Mouse (Mus musculus): ENCODE results near the gene Slc6a12.
"Not testable (repeated sequence)": the region's sequence is repeated elsewhere in the genome, so short reads cannot be mapped to it uniquely, and the experiment has no call there.

The Slc6a12 gene

GRCm38 (mm10) chr6:121343771-121344123 lies 871 bp downstream of the Slc6a12 start:
- DNase-seq (ENCODE audit: low read depth, low spot score), result no peak

DNA sequence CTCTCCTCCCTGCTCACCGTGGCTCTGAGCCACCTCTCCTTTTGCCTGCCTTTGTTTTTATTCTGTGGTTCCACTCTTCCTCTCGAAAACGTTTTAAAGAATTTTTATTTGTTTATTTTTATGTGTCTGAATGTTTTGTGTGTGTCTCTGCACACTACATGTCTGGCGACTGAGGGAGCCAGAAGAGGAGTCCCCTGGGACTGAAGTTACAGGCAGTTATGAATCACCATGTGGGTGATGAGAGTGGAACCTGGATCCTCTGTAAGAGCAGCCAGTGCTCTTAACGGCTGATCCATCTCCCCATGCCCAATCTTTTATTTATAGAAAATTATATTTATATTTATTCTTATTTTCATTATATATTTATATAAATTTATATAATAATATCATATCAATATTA lies 1.5 kb downstream of the Slc6a12 start:
- no peak for DNase-seq (ENCODE audit: low read depth, low spot score)

- DNase-seq (ENCODE audit: low read depth, low spot score), result no peak
These were observed 3.6 kb downstream of the Slc6a12 start for GRCm38 (mm10) chr6:121346428-121346827.

GRCm38 (mm10) chr6:121352276-121352675 lies 9.4 kb downstream of the Slc6a12 start:
- no peak for DNase-seq (ENCODE audit: low read depth, low spot score)

- DNase-seq (ENCODE audit: low read depth, low spot score), result no peak
These were observed 13.2 kb downstream of the Slc6a12 start for GRCm38 (mm10) chr6:121356041-121356440.

- no peak for DNase-seq (ENCODE audit: low read depth, low spot score)
These were observed 14.4 kb downstream of the Slc6a12 start for GRCm38 (mm10) chr6:121357232-121357631.

- no peak for DNase-seq (ENCODE audit: low read depth, low spot score)
These were observed 20.2 kb downstream of the Slc6a12 start for GRCm38 (mm10) chr6:121363061-121363460.

- no peak for DNase-seq (ENCODE audit: low read depth, low spot score)
These were observed 21.1 kb downstream of the Slc6a12 start for GRCm38 (mm10) chr6:121363956-121364355.

DNA sequence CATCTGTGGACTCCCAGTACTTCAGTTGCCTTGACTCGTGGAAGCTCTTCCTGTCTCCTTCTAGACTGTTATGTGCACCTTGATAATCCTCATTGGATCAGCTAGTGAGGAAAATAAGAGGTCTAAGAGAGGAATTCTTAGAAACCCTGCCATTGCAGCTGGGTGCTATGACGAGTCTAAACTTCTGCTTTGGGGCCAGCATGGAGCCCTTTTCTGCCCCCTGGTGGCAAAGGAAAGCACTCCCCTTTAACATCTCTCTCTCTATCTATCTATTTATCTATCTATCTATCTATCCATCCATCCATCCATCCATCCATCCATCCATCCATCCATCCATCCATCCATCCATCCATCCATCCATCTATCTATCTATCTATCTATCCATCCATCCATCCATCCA lies 23.7 kb downstream of the Slc6a12 start:
- not testable (repeated sequence) for DNase-seq (ENCODE audit: low read depth, low spot score)

- DNase-seq (ENCODE audit: low read depth, low spot score), result no peak
These were observed 24.2 kb downstream of the Slc6a12 start for GRCm38 (mm10) chr6:121367099-121367498.

DNA sequence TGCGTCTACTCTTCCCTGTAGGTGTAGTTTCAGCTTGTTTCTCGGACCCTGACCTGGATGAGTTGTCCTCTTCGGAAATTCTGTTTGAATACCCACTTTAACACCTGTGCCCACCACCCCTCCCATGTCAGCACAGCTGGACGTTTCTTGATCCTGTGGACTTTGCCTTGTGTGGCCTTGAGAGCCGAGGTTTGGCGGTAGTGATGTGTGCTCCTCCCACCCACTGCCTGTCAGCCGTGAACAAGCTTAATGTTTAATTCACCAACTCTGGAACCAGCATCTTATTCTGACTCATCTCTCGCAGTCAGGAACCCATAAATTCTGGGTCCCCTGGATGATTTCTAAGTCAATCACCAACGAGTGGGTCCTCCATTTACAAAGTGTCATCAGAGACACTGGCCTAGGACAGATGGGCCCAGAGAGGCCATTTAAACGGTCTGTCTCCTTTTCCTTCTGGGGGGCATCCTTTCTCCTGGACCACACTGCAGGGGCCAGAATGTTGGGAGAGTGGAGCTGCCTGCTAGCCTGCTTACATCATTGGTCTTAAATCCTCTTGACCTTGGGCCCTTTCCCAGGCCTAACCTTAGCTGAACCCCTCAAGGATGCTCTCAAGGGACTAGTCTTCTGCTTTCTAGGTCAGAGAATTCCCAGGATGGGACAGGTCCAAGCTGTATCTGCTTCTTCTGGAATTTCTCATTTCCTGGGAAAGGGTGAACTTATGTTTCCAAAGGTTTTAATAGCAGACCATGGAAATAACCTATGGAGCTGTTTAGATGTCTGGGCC lies 28.5 kb downstream of the Slc6a12 start:
- no peak for DNase-seq (ENCODE audit: low read depth, low spot score)

DNA sequence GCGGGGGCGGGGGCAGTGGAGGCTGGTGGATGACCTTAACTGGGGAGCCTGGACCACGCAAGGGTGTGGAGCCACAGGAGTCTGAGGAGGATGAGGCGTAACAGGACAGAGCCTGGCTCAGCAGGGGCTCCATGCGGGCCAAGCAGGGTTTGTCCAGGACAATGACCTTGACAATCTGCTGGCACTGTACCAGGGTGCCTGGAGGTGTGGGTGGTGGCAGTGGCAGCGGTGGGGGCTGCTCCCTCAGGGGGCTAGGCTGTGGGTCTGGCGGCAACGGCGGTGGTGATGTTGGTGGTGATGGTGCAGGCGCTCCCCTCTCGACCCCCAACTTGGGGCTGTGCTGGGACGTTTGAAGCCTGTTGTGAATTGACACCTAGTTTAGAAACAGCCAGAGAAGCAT lies 33.3 kb downstream of the Slc6a12 start:
- DNase-seq (ENCODE audit: low read depth, low spot score), result no peak

GRCm38 (mm10) chr6:121378256-121378655 lies 35.4 kb downstream of the Slc6a12 start:
- no peak for DNase-seq (ENCODE audit: low read depth, low spot score)

DNA sequence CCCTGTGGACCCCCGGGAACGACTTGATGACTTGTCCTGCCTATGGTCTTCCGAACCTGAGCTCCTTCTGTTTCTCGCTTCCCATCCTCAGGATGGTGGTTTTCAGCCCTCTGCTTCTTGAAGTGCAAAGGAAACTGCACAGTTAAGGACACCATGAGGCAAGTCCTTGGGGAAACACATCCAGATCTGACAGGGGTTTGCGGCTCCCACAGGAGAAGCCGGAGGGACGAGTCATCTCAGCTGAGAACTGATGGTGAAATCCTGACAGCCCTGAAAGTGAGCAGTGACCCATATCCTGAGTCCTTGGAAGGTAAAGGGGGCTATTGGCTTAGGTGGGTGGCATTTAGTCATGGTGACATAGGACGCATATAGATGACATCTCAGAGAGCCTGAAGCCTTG lies 37.7 kb downstream of the Slc6a12 start:
- no peak for DNase-seq (ENCODE audit: low read depth, low spot score)

GRCm38 (mm10) chr6:121382071-121382470 lies 39.2 kb downstream of the Slc6a12 start:
- DNase-seq (ENCODE audit: low read depth, low spot score), result no peak

GRCm38 (mm10) chr6:121385397-121385796 lies 42.5 kb downstream of the Slc6a12 start:
- no peak for DNase-seq (ENCODE audit: low read depth, low spot score)

GRCm38 (mm10) chr6:121392610-121393252 lies 49.9 kb downstream of the Slc6a12 start:
- DNase-seq (ENCODE audit: low read depth, low spot score), result no peak

- no peak for DNase-seq (ENCODE audit: low read depth, low spot score)
These were observed 58.3 kb downstream of the Slc6a12 start for GRCm38 (mm10) chr6:121401140-121401539.

GRCm38 (mm10) chr6:121401826-121402660 lies 59.2 kb downstream of the Slc6a12 start:
- DNase-seq (ENCODE audit: low read depth, low spot score), result no peak

- no peak for DNase-seq (ENCODE audit: low read depth, low spot score)
These were observed 59.9 kb downstream of the Slc6a12 start for GRCm38 (mm10) chr6:121402661-121403244.

DNA sequence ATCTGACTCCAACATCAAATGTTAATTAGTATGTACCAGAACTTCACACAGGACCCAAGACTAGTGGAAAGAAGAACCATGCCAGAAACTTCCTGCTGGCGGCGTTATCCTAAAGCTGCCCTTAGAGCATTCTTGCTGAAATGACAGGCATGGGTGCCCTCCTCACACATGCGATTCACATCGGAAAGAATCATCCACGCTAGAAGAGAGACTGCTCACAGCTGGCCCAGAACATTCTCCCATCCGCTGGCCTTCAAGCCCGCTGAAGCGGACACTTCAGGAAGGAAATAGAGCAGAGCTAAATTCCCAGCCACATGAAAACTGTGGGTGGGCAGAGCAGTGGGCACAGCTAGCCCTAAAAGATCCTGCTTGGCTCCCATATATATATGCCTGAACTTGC lies 62.4 kb downstream of the Slc6a12 start:
- no peak for DNase-seq (ENCODE audit: low read depth, low spot score)

DNA sequence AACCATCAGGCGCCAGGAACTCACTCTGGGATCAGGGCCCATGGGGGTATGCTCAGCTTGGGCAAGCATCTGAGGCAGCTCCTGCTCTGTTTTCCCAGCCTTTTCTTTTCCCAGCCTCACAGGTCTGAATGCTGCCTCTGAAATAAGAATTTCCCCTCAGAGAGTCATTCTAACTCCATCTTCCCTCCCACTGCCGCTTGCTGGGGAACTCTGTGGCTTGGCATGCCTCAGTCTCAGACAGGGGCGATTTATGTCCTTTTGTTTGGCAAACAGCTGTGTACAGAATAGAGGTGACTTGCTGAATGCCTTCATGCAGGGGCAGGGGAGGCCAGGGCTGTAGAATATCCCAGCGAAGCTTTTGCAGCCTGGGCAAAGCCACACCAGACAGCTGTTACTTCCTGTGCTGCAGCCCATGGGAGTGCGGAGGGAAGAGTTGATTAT lies 64.7 kb downstream of the Slc6a12 start:
- no peak for DNase-seq (ENCODE audit: low read depth, low spot score)
